Mouse (Mus musculus) brain, embryonic 14.5 days (tissue): ENCODE measurements around the gene Acp5.

Source experiments
- CTCF ChIP-seq: fragments of 200-500 bp; IDR thresholded peaks from 2 replicates; pipeline ENCODE4 v1.5.1; 2012; ENCODE audit warnings: inconsistent platforms, mild to moderate bottlenecking, moderate library complexity, borderline replicate concordance; ENCODE audit not compliant: insufficient read depth, insufficient read length; ENCODE audit errors: extremely low read depth
- POLR2A ChIP-seq: fragments of 200-500 bp; IDR thresholded peaks from 2 replicates; pipeline ENCODE4 v1.6.1; 2012; ENCODE audit warnings: mild to moderate bottlenecking, inconsistent platforms, borderline replicate concordance; ENCODE audit not compliant: poor library complexity, insufficient read depth, insufficient read length, severe bottlenecking; ENCODE audit errors: extremely low read depth

DNA sequence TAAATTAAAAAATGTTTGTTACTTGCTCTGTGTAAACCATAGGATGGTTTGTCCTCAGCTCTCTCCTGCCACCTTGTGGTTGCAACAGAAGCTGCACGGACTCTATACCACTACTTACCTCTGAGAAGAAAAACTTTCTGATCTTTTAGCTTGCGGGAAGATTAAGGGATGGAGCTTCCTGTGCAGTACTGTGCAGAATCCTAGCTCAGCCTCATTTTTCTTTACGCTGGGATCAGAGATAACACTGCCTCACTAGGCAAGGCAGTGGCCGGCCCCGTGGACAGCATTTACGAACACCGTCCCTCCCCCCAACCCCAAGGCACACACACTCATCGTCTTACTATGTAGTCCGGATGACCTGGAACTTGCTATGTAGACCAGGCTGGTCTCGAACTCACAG is 20.1 kb upstream of the Acp5 start:
- TF ChIP-seq CTCF: peak; percentile 74; the same call in 1 of the 2 replicates
- TF ChIP-seq POLR2A: no peak
